Mouse (Mus musculus): ENCODE data around the gene Ephb2. TPM values are rescaled to one million over a fixed set of nuclear protein-coding genes. Genes with fewer than 3 reads are reported as not detected.

Gene Ephb2
- total and polyA plus RNA-seq, 3 experiments = 0.08 TPM; not detected in 2

GRCm38 (mm10) chr4:136705091-136705490 lies 130.7 kb downstream of the Ephb2 start:
- H3K4me2 ChIP-seq (ENCODE audit: insufficient read depth, low read depth, poor library complexity, severe bottlenecking) = no peak overlapping the region

GRCm38 (mm10) chr4:136704551-136704950 lies 131.2 kb downstream of the Ephb2 start:
- Histone ChIP-seq H3K9me3 (replicated peaks; ENCODE audit: low read length) (no peaks in the 10 kb centered on the region), H3K4me2 (ENCODE audit: insufficient read depth, low read depth, poor library complexity, severe bottlenecking) (no peak overlapping the region), H3K4me3 (replicated peaks in 1 of 3; ENCODE audit: low read depth in 2 of 3, low read length in 2 of 3, poor library complexity in 1 of 3) (no peak overlapping the region), H3K4me1 (ENCODE audit: control insufficient read depth in 1 of 2, insufficient read depth in 2 of 2) (peaks cover 13 to 44% of the 10 kb centered on the region in 2 experiments), H3K36me3 (replicated peaks in 1 of 2; ENCODE audit: control insufficient read depth in 1 of 2, insufficient read depth in 1 of 2, low read length in 1 of 2) (no peaks in the 10 kb centered on the region), H3K79me2 (replicated peaks; ENCODE audit: control insufficient read depth, extremely low read depth, insufficient read depth, poor library complexity, severe bottlenecking) (no peaks in the 10 kb centered on the region), H3K9ac (ENCODE audit: insufficient read depth, low read depth) (no peak overlapping the region), H3K27ac (ENCODE audit: insufficient read depth, low read depth) (no peak overlapping the region), H3K27me3 (replicated peaks) (peaks cover 5% of the 10 kb centered on the region)
- dilution Hi-C loops (cut with MboI; ENCODE audit: extremely low pct_ligation_motif_present, extremely low pct_unique_long_range_greater_than_20kb, low sequenced_read_pairs) = no loop called here
- no peak for DNase-seq (ENCODE audit: extremely low read depth)
- TF ChIP-seq JUND (conservative IDR thresholded peaks at IDR 0.05; ENCODE audit: low read depth, low read length) (no peak), ZC3H11A (IDR thresholded peaks at IDR 0.05; ENCODE audit: low read depth, low read length) (no peak), MXI1 (IDR thresholded peaks at IDR 0.05; ENCODE audit: low read depth, low read length) (no peak), SIN3A (IDR thresholded peaks at IDR 0.05; ENCODE audit: low read length) (no peak), ZKSCAN1 (IDR thresholded peaks at IDR 0.05; ENCODE audit: borderline replicate concordance, low read depth, low read length) (no peak), CTCF (conservative IDR thresholded peaks at IDR 0.05 in 1 of 2, IDR thresholded peaks at IDR 0.05 in 1 of 2; ENCODE audit: low read depth in 2 of 2, low read length in 2 of 2) (no peak), MAZ (IDR thresholded peaks at IDR 0.05; ENCODE audit: low read depth, low read length) (no peak), UBTF (IDR thresholded peaks at IDR 0.05; ENCODE audit: low read depth, low read length) (no peak), IRF4 (IDR thresholded peaks at IDR 0.05; ENCODE audit: low read depth, low read length) (no peak), POLR2AphosphoS2 (IDR thresholded peaks at IDR 0.05; ENCODE audit: low read depth, low read length) (no peak), BHLHE40 (IDR thresholded peaks at IDR 0.05; ENCODE audit: low read depth, low read length) (no peak), EP300 (IDR thresholded peaks at IDR 0.05; ENCODE audit: low read length) (no peak), RAD21 (IDR thresholded peaks at IDR 0.05; ENCODE audit: low read depth, low read length) (no peak), ZMIZ1 (IDR thresholded peaks at IDR 0.05; ENCODE audit: low read depth, low read length) (no peak), KAT2A (IDR thresholded peaks at IDR 0.05; ENCODE audit: insufficient replicate concordance, low read length) (no peak), POLR2A (IDR thresholded peaks at IDR 0.05; ENCODE audit: low read depth, low read length) (no peak), CHD1 (IDR thresholded peaks at IDR 0.05; ENCODE audit: low read depth, low read length) (no peak)
- in situ Hi-C loops (cut with MboI; ENCODE audit: low pct_ligation_motif_present, low pct_unique_long_range_greater_than_20kb, low sequenced_read_pairs) = no loop called here

More at GRCm38 (mm10) chr4:136705091-136705490, 130.7 kb downstream of the Ephb2 start:
- no peaks in the 10 kb centered on the region for H3K79me2 ChIP-seq (replicated peaks; ENCODE audit: control insufficient read depth, extremely low read depth, insufficient read depth, poor library complexity, severe bottlenecking)
- in situ Hi-C loops (cut with MboI; ENCODE audit: low pct_ligation_motif_present, low pct_unique_long_range_greater_than_20kb, low sequenced_read_pairs) (no loop called here), dilution Hi-C loops (cut with MboI; ENCODE audit: extremely low pct_ligation_motif_present, extremely low pct_unique_long_range_greater_than_20kb, low sequenced_read_pairs) (no loop called here)
- H3K9me3 ChIP-seq (replicated peaks; ENCODE audit: low read length) = no peaks in the 10 kb centered on the region
- DNase-seq (ENCODE audit: extremely low read depth) = no peak
- no peak for TF ChIP-seq BHLHE40 (IDR thresholded peaks at IDR 0.05; ENCODE audit: low read depth, low read length)
- no peak for TF ChIP-seq USF1 (IDR thresholded peaks at IDR 0.05; ENCODE audit: low read depth, low read length)
- no peak for TF ChIP-seq TCF12 (IDR thresholded peaks at IDR 0.05; ENCODE audit: low read depth, low read length)
- no peak for TF ChIP-seq NELFE (IDR thresholded peaks at IDR 0.05; ENCODE audit: low read depth, low read length)
- no peak for TF ChIP-seq USF2 (conservative IDR thresholded peaks at IDR 0.05; ENCODE audit: low read depth, low read length)
- no peak for TF ChIP-seq PAX5 (IDR thresholded peaks at IDR 0.05; ENCODE audit: low read length)
- TF ChIP-seq EP300 (IDR thresholded peaks at IDR 0.05; ENCODE audit: low read length) = no peak
- no peaks in the 10 kb centered on the region for H3K36me3 ChIP-seq (replicated peaks in 1 of 2; ENCODE audit: control insufficient read depth in 1 of 2, insufficient read depth in 1 of 2, low read length in 1 of 2)
- no peak overlapping the region for H3K9ac ChIP-seq (ENCODE audit: insufficient read depth, low read depth)
- peaks cover 13 to 44% of the 10 kb centered on the region in 2 experiments for H3K4me1 ChIP-seq (ENCODE audit: control insufficient read depth in 1 of 2, insufficient read depth in 2 of 2)
- H3K27me3 ChIP-seq (replicated peaks) = peaks cover 4% of the 10 kb centered on the region
- no peak overlapping the region for H3K4me3 ChIP-seq (replicated peaks in 1 of 3; ENCODE audit: low read depth in 2 of 3, low read length in 2 of 3, poor library complexity in 1 of 3)
- no peak overlapping the region for H3K27ac ChIP-seq (ENCODE audit: insufficient read depth, low read depth)
